22 mouse cellular contexts compared by ENCODE assay signal in the genomic region with DNA sequence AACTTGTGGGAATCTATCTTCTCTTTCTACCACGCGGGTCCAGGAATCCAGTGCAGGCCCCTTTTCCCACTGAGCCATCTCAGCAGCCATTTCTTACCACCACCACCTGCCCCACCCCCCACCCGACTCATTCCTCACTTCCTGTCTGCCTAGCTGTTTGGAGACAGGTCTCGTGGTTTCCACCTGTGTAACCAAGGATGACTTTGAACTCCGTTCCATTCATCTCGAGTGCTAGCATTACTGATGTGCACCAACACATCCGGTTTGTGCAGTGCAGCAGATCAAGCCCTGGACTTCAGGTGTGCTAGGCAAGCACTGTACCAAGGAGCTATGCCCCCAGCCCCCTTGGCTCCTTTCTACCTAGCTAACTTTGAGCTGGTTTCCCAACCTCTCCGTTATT. TPM values are rescaled to one million over a fixed set of nuclear protein-coding genes. Genes with fewer than 3 reads are reported as not detected.
DNase-seq lines count a peak whose midpoint lies in the region; ATAC-seq lines count a peak whose summit lies in the region.
"Had no signal": no experiment of that assay in that cellular context is flagged by ENCODE, and none has a peak within 500 bp of the region (broad histone marks: within the 10 kb centered on the region; RNA-seq: fewer than 3 reads in every experiment).

No protein-coding gene starts in this region.

- intact Hi-C loops in left cerebral cortex, postnatal 14 days (cut with DNase I) = no loop called here

- no peaks in the 10 kb centered on the region for H3K36me3 ChIP-seq in splenic B cell, adult 2 months (ENCODE audit: control insufficient read depth, insufficient read depth, low read length, poor library complexity, severe bottlenecking)
- H3K36me3 ChIP-seq: embryonic facial prominence, embryonic 10.5 days; hindbrain, embryonic 13.5 days; limb, embryonic 12.5 days; neural tube, embryonic 15.5 days had no signal

- peak; percentile 56 for DNase-seq in splenic B cell, adult 2 months (ENCODE audit: low read depth, low spot score)
- peak; percentile 62 for DNase-seq in thymus, postnatal 25 days
- no peak for DNase-seq in left cerebral cortex, postnatal 14 days (ENCODE audit: low spot score in 2 of 2)
- DNase-seq in left cerebral cortex, adult 11 months (ENCODE audit: low spot score) = no peak
- DNase-seq: adrenal gland, postnatal 25 days; cerebellum, adult 8-10 months; gastrocnemius, postnatal 14 days; heart, adult 2 months; kidney, adult 8-10 months; kidney, postnatal 10 days; lung, adult 18-20 months; lung, postnatal 10 days had no signal

- no peaks in the 10 kb centered on the region for H3K27me3 ChIP-seq in splenic B cell, adult 2 months (ENCODE audit: control insufficient read depth, insufficient read depth, low read length, poor library complexity, severe bottlenecking)
- H3K27me3 ChIP-seq: limb, embryonic 12.5 days had no signal

- ATAC-seq in CD4-positive, CD25-positive, alpha-beta regulatory T cell, adult 4 months = peak; percentile 92
- ATAC-seq in activated CD4-positive, CD25-positive, alpha-beta regulatory T cell, adult 4 months = peak; percentile 86
- ATAC-seq in megakaryocyte-erythroid progenitor cell, adult 5-6 weeks (replicated peaks; ENCODE audit: low FRiP score, low TSS enrichment, poor library complexity, severe bottlenecking) = no peak
- no peak for ATAC-seq in granulocyte monocyte progenitor cell, adult 5-6 weeks (replicated peaks; ENCODE audit: poor library complexity, severe bottlenecking)
- ATAC-seq: forebrain, embryonic 16.5 days had no signal

RNA-seq across cellular contexts. Expression of a gene that starts 6.8 kb away (rescaled TPM):
- 1 to 10 TPM; 1.1 to 3.2 TPM for polyA plus RNA-seq in CD4-positive, CD25-positive, alpha-beta regulatory T cell, adult 4 months (2017; shearing (Covaris generic))
- 1 to 10 TPM in 1 of 2 experiments, under 1 TPM in 1; 0.95 to 1.1 TPM for polyA plus RNA-seq in activated CD4-positive, CD25-positive, alpha-beta regulatory T cell, adult 4 months (2017; shearing (Covaris generic))
- not detected in 2 replicates for total RNA-seq in megakaryocyte-erythroid progenitor cell, adult 5-6 weeks (2014; fragmentation: Nextera tagmentation)
- total RNA-seq in megakaryocyte-erythroid progenitor cell, adult 5-6 weeks (2017) = 0.66 TPM in 1 of 2 replicates, not detected in the other
- total RNA-seq in left cerebral cortex, postnatal 14 days (2021) = 1 to 10 TPM; 1.8 to 2.2 TPM
- 0.51 and 6.3 TPM in 2 replicates for total RNA-seq in granulocyte monocyte progenitor cell, adult 5-6 weeks (2014; fragmentation: Nextera tagmentation)
- total RNA-seq in granulocyte monocyte progenitor cell, adult 5-6 weeks (2017) = 0.43 and 1.2 TPM in 2 replicates

RNA-seq across cellular contexts. Expression of a gene that starts 14.6 kb away (rescaled TPM):
- polyA plus RNA-seq in CD4-positive, CD25-positive, alpha-beta regulatory T cell, adult 4 months (2017; shearing (Covaris generic)) = 1 to 10 TPM; 8.3 to 9.4 TPM
- 10 to 100 TPM; 11.4 to 16.3 TPM for polyA plus RNA-seq in activated CD4-positive, CD25-positive, alpha-beta regulatory T cell, adult 4 months (2017; shearing (Covaris generic))
- total RNA-seq in megakaryocyte-erythroid progenitor cell, adult 5-6 weeks (2014; fragmentation: Nextera tagmentation) = 15.4 and 21.1 TPM in 2 replicates
- total RNA-seq in megakaryocyte-erythroid progenitor cell, adult 5-6 weeks (2017) = 4.8 and 20.4 TPM in 2 replicates
- total RNA-seq in left cerebral cortex, postnatal 14 days (2021) = 10 to 100 TPM; 32.7 to 37.5 TPM
- 18.3 and 18.8 TPM in 2 replicates for total RNA-seq in granulocyte monocyte progenitor cell, adult 5-6 weeks (2014; fragmentation: Nextera tagmentation)
- 21.2 and 25.3 TPM in 2 replicates for total RNA-seq in granulocyte monocyte progenitor cell, adult 5-6 weeks (2017)

RNA-seq across cellular contexts. Expression of a gene that starts 16.4 kb away (rescaled TPM):
- under 1 TPM in 1 of 2 experiments, not detected in 1; 0.05 TPM for polyA plus RNA-seq in CD4-positive, CD25-positive, alpha-beta regulatory T cell, adult 4 months (2017; shearing (Covaris generic))
- polyA plus RNA-seq in activated CD4-positive, CD25-positive, alpha-beta regulatory T cell, adult 4 months (2017; shearing (Covaris generic)) = under 1 TPM; 0.03 to 0.05 TPM
- total RNA-seq in megakaryocyte-erythroid progenitor cell, adult 5-6 weeks (2014; fragmentation: Nextera tagmentation) = 0.07 and 0.84 TPM in 2 replicates
- 0.34 TPM in 1 of 2 replicates, not detected in the other for total RNA-seq in megakaryocyte-erythroid progenitor cell, adult 5-6 weeks (2017)
- total RNA-seq in left cerebral cortex, postnatal 14 days (2021) = 1 to 10 TPM; 6.1 to 8.2 TPM
- total RNA-seq in granulocyte monocyte progenitor cell, adult 5-6 weeks (2014; fragmentation: Nextera tagmentation) = 4.7 TPM in 1 of 2 replicates, not detected in the other
- 0.69 TPM in 1 of 2 replicates, not detected in the other for total RNA-seq in granulocyte monocyte progenitor cell, adult 5-6 weeks (2017)
- total RNA-seq: heart, postnatal 25 days had no signal

RNA-seq across cellular contexts. Expression of a gene that starts 28.6 kb away (rescaled TPM):
- polyA plus RNA-seq in CD4-positive, CD25-positive, alpha-beta regulatory T cell, adult 4 months (2017; shearing (Covaris generic)) = not detected
- polyA plus RNA-seq in activated CD4-positive, CD25-positive, alpha-beta regulatory T cell, adult 4 months (2017; shearing (Covaris generic)) = not detected
- total RNA-seq in megakaryocyte-erythroid progenitor cell, adult 5-6 weeks (2014; fragmentation: Nextera tagmentation) = not detected in 2 replicates
- total RNA-seq in megakaryocyte-erythroid progenitor cell, adult 5-6 weeks (2017) = 0.30 TPM in 1 of 2 replicates, not detected in the other
- 1 to 10 TPM in 1 of 2 experiments, under 1 TPM in 1; 0.92 to 1.2 TPM for total RNA-seq in left cerebral cortex, postnatal 14 days (2021)
- 0.24 and 0.32 TPM in 2 replicates for total RNA-seq in granulocyte monocyte progenitor cell, adult 5-6 weeks (2014; fragmentation: Nextera tagmentation)
- 0.26 and 3.0 TPM in 2 replicates for total RNA-seq in granulocyte monocyte progenitor cell, adult 5-6 weeks (2017)

RNA-seq across cellular contexts. Expression of a gene that starts 28.8 kb away (rescaled TPM):
- polyA plus RNA-seq in CD4-positive, CD25-positive, alpha-beta regulatory T cell, adult 4 months (2017; shearing (Covaris generic)) = under 1 TPM in 1 of 2 experiments, not detected in 1; 0.42 TPM
- polyA plus RNA-seq in activated CD4-positive, CD25-positive, alpha-beta regulatory T cell, adult 4 months (2017; shearing (Covaris generic)) = under 1 TPM in 1 of 2 experiments, not detected in 1; 0.78 TPM
- 0.42 and 2.2 TPM in 2 replicates for total RNA-seq in megakaryocyte-erythroid progenitor cell, adult 5-6 weeks (2014; fragmentation: Nextera tagmentation)
- 0.99 and 1.8 TPM in 2 replicates for total RNA-seq in megakaryocyte-erythroid progenitor cell, adult 5-6 weeks (2017)
- total RNA-seq in left cerebral cortex, postnatal 14 days (2021) = 10 to 100 TPM; 45.7 to 48.0 TPM
- 2.6 and 2.8 TPM in 2 replicates for total RNA-seq in granulocyte monocyte progenitor cell, adult 5-6 weeks (2014; fragmentation: Nextera tagmentation)
- 0.26 and 0.95 TPM in 2 replicates for total RNA-seq in granulocyte monocyte progenitor cell, adult 5-6 weeks (2017)

Comparison
In these comparisons a context has a peak if more than half of its experiments do, and no peak if none do; other contexts are left out.
1. ATAC-seq: peak in CD4-positive, CD25-positive, alpha-beta regulatory T cell, adult 4 months (single experiment) and activated CD4-positive, CD25-positive, alpha-beta regulatory T cell, adult 4 months (single experiment); none in megakaryocyte-erythroid progenitor cell, adult 5-6 weeks (single experiment) and granulocyte monocyte progenitor cell, adult 5-6 weeks (single experiment).
2. DNase-seq: peak in splenic B cell, adult 2 months (single experiment) and thymus, postnatal 25 days (single experiment); none in left cerebral cortex, postnatal 14 days (0 of 2) and left cerebral cortex, adult 11 months (single experiment).